Mouse (Mus musculus) left cerebral cortex, postnatal 36 days (tissue): ENCODE results near the gene 5730596B20Rik. TPM values are rescaled to one million over a fixed set of nuclear protein-coding genes. Genes with fewer than 3 reads are reported as not detected.

ENCODE experiments used
- DNase-seq, 2 experiments: peaks; one replicate each; pipeline ENCODE4 v3.0.0; 2021 to 2022; ENCODE audit warnings: low spot score in 2 of 2, mixed read lengths in 1 of 2
- intact Hi-C: fragments of 180-260 bp; cut with DNase I; formaldehyde crosslinking; loops from one replicate; pipeline ENCODE4 v1.15.1; 2025
- total RNA-seq, 2 experiments: library from RNA; stranded (reverse); gene quantifications; 2 replicates each; pipeline ENCODE4 v1.2.3; 2021

Gene 5730596B20Rik
- total RNA-seq, 2 experiments from 2014 or later = not detected

GRCm38 (mm10) chr6:52160511-52161335, 16.6 kb upstream of the 5730596B20Rik start:
- no peak for DNase-seq
- intact Hi-C loops = loop anchor here (5.0 kb wide), 1 partner anchor 983 kb away; no protein-coding TSS in a partner anchor

DNA sequence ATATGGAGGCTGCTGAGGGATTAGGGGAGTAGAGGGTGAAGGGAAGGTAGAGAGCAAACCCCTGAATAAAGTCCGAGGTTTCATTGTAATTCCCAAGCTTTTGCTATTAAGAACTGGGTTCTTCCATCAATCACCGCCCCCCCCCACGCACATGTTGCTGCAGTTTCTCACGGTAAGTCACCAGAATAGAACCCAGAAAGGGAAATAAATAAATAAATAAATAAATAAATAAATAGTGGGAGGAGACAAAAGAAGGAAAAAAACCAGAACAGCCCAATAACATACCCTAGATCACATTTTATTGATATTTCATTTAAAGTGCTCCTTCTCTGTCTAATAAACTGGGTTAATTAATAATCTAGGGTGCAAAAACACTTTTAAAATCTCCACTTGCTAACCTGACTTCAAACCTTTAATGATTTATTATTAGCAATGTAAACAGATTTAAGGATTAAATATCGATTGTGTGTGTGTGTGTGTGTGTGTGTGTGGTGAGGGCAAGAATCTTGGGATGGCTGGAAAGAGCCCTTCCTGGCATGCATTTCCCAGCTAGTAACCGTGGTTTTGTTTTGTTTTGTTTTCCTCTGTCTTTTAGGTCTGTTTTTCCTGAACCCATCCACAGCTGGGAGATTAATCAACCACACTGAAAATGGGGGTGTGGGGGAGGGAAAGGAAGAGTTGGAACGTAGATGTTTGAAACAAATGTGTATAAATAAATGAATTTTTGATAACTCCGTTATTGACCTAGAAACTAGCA, 15.8 kb upstream of the 5730596B20Rik start:
- no peak for DNase-seq
- intact Hi-C loops = loop anchor here (5.0 kb wide), 1 partner anchor 984 kb away; no protein-coding TSS in a partner anchor

GRCm38 (mm10) chr6:52162093-52162380, 15.3 kb upstream of the 5730596B20Rik start:
- intact Hi-C loops = loop anchor here (5.0 kb wide), 1 partner anchor 985 kb away; no protein-coding TSS in a partner anchor
- no peak for DNase-seq

DNA sequence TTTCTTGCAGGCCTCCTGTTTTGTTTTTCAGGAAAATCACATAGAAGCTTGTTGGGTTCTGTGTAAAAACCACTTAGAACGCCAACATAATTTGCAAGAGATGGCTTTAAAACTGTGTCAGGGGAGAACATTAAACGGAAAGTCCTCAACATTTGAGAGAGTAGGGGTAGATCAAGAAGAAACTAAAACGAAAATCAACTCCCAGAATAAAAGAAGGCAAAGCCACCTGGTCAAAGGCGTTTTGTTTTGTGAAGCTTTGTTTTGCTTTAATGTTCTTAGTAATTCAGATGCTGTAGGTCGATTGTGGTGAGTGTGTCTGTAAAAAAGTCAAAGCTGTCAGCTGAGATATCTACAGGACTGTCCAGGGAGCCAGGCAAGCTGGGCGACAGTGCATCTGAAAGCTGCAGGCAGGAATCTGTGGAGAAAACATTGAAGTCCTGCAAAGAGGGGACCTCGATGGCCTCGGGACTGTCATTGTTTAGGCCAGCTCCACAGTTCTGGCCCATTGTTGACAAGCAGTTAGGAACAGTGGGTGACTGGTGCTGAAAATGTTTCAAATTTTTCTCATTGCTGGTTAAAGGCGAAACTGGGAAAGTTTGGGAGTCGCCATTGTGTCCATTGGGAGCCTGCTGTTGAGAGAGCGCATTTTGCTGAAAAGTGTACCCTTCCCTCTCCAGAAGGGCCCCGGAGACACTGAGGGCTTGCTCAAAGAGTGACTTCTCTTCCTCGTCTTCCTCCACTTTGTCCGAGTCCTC, 14.5 kb upstream of the 5730596B20Rik start:
- DNase-seq = no peak
- intact Hi-C loops = loop anchor here (5.0 kb wide), 1 partner anchor 985 kb away; no protein-coding TSS in a partner anchor

DNA sequence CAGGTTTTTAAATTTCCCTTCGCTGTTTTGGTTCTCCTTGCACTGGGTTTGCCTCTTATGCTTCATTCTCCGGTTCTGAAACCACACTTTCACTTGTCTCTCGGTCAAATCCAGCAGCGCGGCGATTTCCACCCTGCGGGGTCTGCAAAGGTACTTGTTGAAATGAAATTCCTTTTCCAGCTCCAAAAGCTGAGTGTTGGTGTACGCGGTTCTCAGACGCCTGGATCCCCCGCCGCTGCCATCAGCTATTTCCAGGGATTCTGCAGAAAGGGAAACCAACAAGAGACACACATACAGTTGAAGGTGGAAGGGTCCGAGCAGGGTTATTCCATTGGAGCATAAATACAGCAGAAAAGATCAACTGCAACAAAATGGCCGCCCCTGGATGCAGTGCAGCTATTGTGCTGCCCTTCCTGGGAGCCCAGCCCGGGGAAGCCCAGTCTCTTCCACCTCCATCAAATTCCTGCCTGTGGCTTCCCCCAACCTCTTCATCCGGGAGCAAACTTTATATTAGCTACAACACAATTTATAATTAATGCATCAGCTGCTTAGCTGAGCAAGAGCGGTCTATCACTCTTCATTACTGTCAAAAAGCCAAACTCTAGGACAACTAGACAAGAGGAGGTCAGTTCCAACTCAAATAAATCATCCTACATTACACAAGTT, 13.8 kb upstream of the 5730596B20Rik start:
- no peak for DNase-seq
- intact Hi-C loops = loop anchor here (5.0 kb wide), 1 partner anchor 986 kb away; no protein-coding TSS in a partner anchor

DNA sequence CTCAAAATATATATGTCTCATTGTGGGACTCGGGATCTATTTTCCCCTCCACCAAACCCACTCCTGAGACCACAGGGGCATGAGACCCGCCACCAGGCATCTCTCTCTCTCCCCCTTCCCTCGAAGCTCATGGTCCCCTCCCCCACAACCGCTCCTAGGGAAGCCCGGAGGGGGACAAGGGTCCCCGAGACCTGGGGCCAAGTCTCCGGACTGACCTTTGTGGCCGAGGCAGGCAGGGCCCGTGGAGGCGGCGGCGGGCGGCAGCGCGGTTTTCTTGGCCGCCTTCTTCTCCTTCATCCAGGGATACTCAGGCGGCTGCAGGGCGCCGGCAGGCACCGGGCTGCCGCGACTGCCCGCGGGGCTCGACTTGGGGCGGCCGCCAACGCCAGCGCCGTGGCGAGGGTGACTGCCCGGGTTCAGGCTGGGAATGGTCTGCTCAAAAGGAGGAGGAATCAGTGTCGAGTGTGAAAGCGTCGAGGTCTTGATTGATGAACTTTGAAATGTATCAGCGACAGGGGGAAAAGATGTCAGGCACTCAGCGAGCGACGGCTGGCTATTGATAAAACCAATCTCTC, 13.2 kb upstream of the 5730596B20Rik start:
- intact Hi-C loops = loop anchor here (5.0 kb wide), 1 partner anchor 987 kb away; no protein-coding TSS in a partner anchor
- DNase-seq = no peak

GRCm38 (mm10) chr6:52164626-52165440, 12.5 kb upstream of the 5730596B20Rik start, which contains the start of gene Hoxa2:
Gene Hoxa2, minus strand, starts transcription at chr6:52164831.
- intact Hi-C loops = loop anchor here (5.0 kb wide), 2 partner anchors 37 to 988 kb away; partner anchors contain the start of gene Hoxa5

GRCm38 (mm10) chr6:52165441-52166370, 11.6 kb upstream of the 5730596B20Rik start:
- no peak for DNase-seq
- intact Hi-C loops = loop anchor here (5.0 kb wide), 1 partner anchor 37 kb away; the partner anchor contains the start of gene Hoxa5

More at GRCm38 (mm10) chr6:52164626-52165440, 12.5 kb upstream of the 5730596B20Rik start, which contains the start of gene Hoxa2:
- no peak for DNase-seq

GRCm38 (mm10) chr6:52166431-52167077, 10.7 kb upstream of the 5730596B20Rik start:
- intact Hi-C loops = loop anchor here (5.0 kb wide), 1 partner anchor 36 kb away; the partner anchor contains the start of gene Hoxa5
- no peak for DNase-seq

DNA sequence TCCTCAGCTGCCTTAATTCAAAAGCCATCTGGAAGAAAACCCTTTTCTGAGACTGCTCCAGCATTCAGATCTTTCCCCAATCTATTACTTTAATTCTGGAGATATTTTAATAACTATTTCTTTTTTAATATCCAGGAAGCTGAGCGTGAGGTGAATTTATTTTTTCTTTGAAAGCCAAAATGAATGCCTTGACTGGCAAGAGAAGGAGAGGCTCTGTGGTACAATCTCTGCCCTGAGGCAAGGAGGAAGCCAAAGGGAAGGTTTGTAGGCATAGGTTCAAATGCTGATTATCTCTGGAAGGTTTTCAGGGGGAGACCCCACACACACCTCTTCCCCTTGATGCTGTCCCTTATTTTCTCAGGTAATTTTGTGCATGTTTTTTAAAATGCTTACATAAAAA, 10.1 kb upstream of the 5730596B20Rik start:
- intact Hi-C loops = loop anchor here (5.0 kb wide), 1 partner anchor 35 kb away; the partner anchor contains the start of gene Hoxa5
- DNase-seq = no peak

GRCm38 (mm10) chr6:52167736-52168161, 9.5 kb upstream of the 5730596B20Rik start:
- intact Hi-C loops = loop anchor here (5.0 kb wide), 1 partner anchor 35 kb away; the partner anchor contains the start of gene Hoxa5

GRCm38 (mm10) chr6:52168191-52169055, 8.9 kb upstream of the 5730596B20Rik start:
- intact Hi-C loops = loop anchor here (5.0 kb wide), 1 partner anchor 34 kb away; the partner anchor contains the start of gene Hoxa5
- DNase-seq = no peak

More at GRCm38 (mm10) chr6:52167736-52168161, 9.5 kb upstream of the 5730596B20Rik start:
- DNase-seq = no peak

GRCm38 (mm10) chr6:52169499-52170165, 7.7 kb upstream of the 5730596B20Rik start:
- intact Hi-C loops = loop anchor here (5.0 kb wide), 1 partner anchor 33 kb away; the partner anchor contains the start of gene Hoxa5
- no peak for DNase-seq

- intact Hi-C loops = no loop called here
- no peak for DNase-seq
Measured at GRCm38 (mm10) chr6:52170166-52170897, 7.0 kb upstream of the 5730596B20Rik start.
